Mouse (Mus musculus): ENCODE results near the gene Sipa1l1. TPM values are rescaled to one million over a fixed set of nuclear protein-coding genes. Genes with fewer than 3 reads are reported as not detected.
A peak's percentile ranks its signal among the peaks of the same experiment; 100 is the strongest.

Gene Sipa1l1
- polyA plus RNA-seq, 1 experiment: 34.0 TPM

GRCm38 (mm10) chr12:82208611-82209010 is 39.5 kb downstream of the Sipa1l1 start:
- no peaks in the 10 kb centered on the region for H3K36me3 ChIP-seq (ENCODE audit: control insufficient read depth, insufficient read depth, low read length)
- H3K4me3 ChIP-seq (ENCODE audit: insufficient read depth, low read depth, low read length): no peak overlapping the region
- 72% methylated on average over 4 of the region's 4 CpGs for WGBS
- peaks cover 12% of the 10 kb centered on the region; the same call in 1 of the 2 replicates for H3K4me1 ChIP-seq (ENCODE audit: control insufficient read depth, insufficient read depth, low read length)
- no peak for DNase-seq
- H3K27me3 ChIP-seq (replicated peaks; ENCODE audit: control insufficient read depth, insufficient read depth, low read length): no peaks in the 10 kb centered on the region
- no peak for TF ChIP-seq CTCF (conservative IDR thresholded peaks at IDR 0.05; ENCODE audit: insufficient read depth, insufficient read length, low read depth, low read length)
- TF ChIP-seq POLR2A (IDR thresholded peaks at IDR 0.05; ENCODE audit: low read depth, low read length): no peak
- H3K27ac ChIP-seq (ENCODE audit: insufficient read depth, low read depth, low read length): no peak overlapping the region

GRCm38 (mm10) chr12:82209753-82210152 is 40.6 kb downstream of the Sipa1l1 start:
- DNase-seq: no peak
- H3K4me1 ChIP-seq (ENCODE audit: control insufficient read depth, insufficient read depth, low read length): peaks cover 12% of the 10 kb centered on the region; the same call in 1 of the 2 replicates
- H3K27ac ChIP-seq (ENCODE audit: insufficient read depth, low read depth, low read length): no peak overlapping the region
- 26% methylated on average over 2 of the region's 2 CpGs for WGBS
- no peaks in the 10 kb centered on the region for H3K36me3 ChIP-seq (ENCODE audit: control insufficient read depth, insufficient read depth, low read length)
- H3K27me3 ChIP-seq (replicated peaks; ENCODE audit: control insufficient read depth, insufficient read depth, low read length): no peaks in the 10 kb centered on the region
- no peak for TF ChIP-seq CTCF (conservative IDR thresholded peaks at IDR 0.05; ENCODE audit: insufficient read depth, insufficient read length, low read depth, low read length)
- no peak for TF ChIP-seq POLR2A (IDR thresholded peaks at IDR 0.05; ENCODE audit: low read depth, low read length)
- no peak overlapping the region for H3K4me3 ChIP-seq (ENCODE audit: insufficient read depth, low read depth, low read length)

DNA sequence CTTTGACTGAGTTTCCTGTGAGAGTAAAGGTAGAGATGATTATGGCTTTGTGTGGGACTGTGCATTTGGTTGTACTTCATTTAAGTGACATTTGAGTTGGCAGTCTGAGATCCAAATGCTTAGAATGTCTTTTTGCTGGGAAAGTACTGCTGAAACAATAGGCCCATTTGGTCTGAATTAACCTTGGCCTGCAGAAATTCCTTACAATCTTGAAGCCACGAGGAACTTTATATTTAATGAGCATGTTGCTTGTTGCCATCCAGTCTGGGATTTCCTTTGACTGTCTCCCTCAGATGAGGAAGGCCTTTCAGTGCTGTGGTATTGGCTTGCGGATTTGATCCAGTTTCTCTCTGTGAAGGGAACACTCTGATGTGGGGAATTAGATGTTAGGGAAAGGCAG is 43.9 kb downstream of the Sipa1l1 start:
- Histone ChIP-seq H3K36me3 (ENCODE audit: control insufficient read depth, insufficient read depth, low read length) (no peaks in the 10 kb centered on the region), H3K4me1 (ENCODE audit: control insufficient read depth, insufficient read depth, low read length) (peaks cover 12% of the 10 kb centered on the region; the same call in 1 of the 2 replicates), H3K4me3 (ENCODE audit: insufficient read depth, low read depth, low read length) (no peak overlapping the region), H3K27ac (ENCODE audit: insufficient read depth, low read depth, low read length) (no peak overlapping the region), H3K27me3 (replicated peaks; ENCODE audit: control insufficient read depth, insufficient read depth, low read length) (no peaks in the 10 kb centered on the region)
- DNase-seq: no peak
- TF ChIP-seq POLR2A (IDR thresholded peaks at IDR 0.05; ENCODE audit: low read depth, low read length) (no peak), CTCF (conservative IDR thresholded peaks at IDR 0.05; ENCODE audit: insufficient read depth, insufficient read length, low read depth, low read length) (no peak)
- WGBS: 79% methylated on average over 2 of the region's 2 CpGs

DNA sequence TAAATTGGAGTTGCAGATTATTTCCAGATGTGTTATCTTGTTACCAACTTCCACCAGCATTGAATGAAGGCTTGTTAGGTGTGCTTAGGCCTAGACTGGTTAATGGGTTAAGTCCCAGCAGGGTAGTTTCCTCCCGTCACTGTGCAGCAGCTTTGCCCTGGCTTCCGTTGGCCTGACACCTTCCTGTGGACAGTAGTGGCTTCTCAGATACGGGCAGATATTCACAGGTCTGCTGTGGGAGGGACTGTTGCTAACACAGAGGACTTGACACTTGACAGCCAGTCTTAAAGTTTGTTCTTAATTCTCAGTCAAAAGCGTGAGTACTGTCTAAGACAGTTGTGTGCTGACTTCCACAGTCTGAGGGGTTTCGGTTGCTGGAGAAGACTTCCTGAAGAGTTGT is 45.8 kb downstream of the Sipa1l1 start:
- no peak overlapping the region for H3K4me3 ChIP-seq (ENCODE audit: insufficient read depth, low read depth, low read length)
- H3K36me3 ChIP-seq (ENCODE audit: control insufficient read depth, insufficient read depth, low read length): no peaks in the 10 kb centered on the region
- WGBS: 78% methylated on average over 5 of the region's 5 CpGs
- TF ChIP-seq POLR2A (IDR thresholded peaks at IDR 0.05; ENCODE audit: low read depth, low read length) (no peak), CTCF (conservative IDR thresholded peaks at IDR 0.05; ENCODE audit: insufficient read depth, insufficient read length, low read depth, low read length) (no peak)
- H3K27me3 ChIP-seq (replicated peaks; ENCODE audit: control insufficient read depth, insufficient read depth, low read length): no peaks in the 10 kb centered on the region
- no peak for DNase-seq
- H3K4me1 ChIP-seq (ENCODE audit: control insufficient read depth, insufficient read depth, low read length): peaks cover 22% of the 10 kb centered on the region
- H3K27ac ChIP-seq (ENCODE audit: insufficient read depth, low read depth, low read length): no peak overlapping the region

DNA sequence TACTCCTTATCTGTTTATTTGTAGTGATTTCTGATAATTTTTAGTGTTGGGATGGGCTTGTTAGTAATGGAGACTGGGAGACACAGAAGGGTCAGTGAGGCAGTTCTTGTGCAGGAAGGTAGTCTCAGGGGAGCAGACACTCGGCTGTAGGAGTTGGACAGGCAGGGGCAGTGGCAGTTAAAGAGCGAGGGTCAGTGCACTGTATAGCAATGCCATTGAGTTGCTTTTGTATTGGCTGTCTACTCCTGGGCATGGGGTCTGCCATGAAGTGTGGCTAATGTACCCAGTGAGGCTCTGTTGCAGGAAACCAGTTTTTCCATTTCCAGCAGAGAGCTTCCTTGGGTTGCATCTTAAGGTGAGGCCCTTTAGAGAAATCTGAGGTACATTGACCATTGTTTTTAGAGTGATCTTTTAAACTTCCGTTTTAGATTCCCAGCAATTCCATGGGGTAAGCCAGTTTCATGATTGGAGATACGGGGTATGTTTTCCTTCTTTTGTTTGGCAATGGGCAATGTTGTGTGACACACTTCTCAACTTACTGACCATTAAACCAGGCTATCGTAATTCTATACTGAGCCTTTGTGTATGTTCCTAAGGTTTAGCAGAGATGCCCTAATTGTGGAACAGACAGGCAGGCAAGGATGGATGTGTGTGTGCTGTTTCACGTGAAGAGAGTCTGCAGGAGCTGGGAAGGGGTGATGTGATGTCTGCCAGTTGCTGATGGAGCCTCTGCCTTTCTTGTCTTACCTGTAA is 47.9 kb downstream of the Sipa1l1 start:
- Histone ChIP-seq H3K4me1 (ENCODE audit: control insufficient read depth, insufficient read depth, low read length) (peaks cover 22% of the 10 kb centered on the region), H3K27ac (ENCODE audit: insufficient read depth, low read depth, low read length) (no peak overlapping the region), H3K27me3 (replicated peaks; ENCODE audit: control insufficient read depth, insufficient read depth, low read length) (no peaks in the 10 kb centered on the region), H3K36me3 (ENCODE audit: control insufficient read depth, insufficient read depth, low read length) (no peaks in the 10 kb centered on the region), H3K4me3 (ENCODE audit: insufficient read depth, low read depth, low read length) (no peak overlapping the region)
- DNase-seq: no peak
- WGBS: 76% methylated on average over 6 of the region's 6 CpGs
- TF ChIP-seq CTCF (conservative IDR thresholded peaks at IDR 0.05; ENCODE audit: insufficient read depth, insufficient read length, low read depth, low read length) (no peak), POLR2A (IDR thresholded peaks at IDR 0.05; ENCODE audit: low read depth, low read length) (no peak)

GRCm38 (mm10) chr12:82218201-82218600 is 49.1 kb downstream of the Sipa1l1 start:
- Histone ChIP-seq H3K27ac (ENCODE audit: insufficient read depth, low read depth, low read length) (peak overlapping the region; percentile 62), H3K36me3 (ENCODE audit: control insufficient read depth, insufficient read depth, low read length) (no peaks in the 10 kb centered on the region), H3K27me3 (replicated peaks; ENCODE audit: control insufficient read depth, insufficient read depth, low read length) (no peaks in the 10 kb centered on the region), H3K4me3 (ENCODE audit: insufficient read depth, low read depth, low read length) (no peak overlapping the region), H3K4me1 (ENCODE audit: control insufficient read depth, insufficient read depth, low read length) (peaks cover 24% of the 10 kb centered on the region)
- 50% methylated on average over 7 of the region's 7 CpGs for WGBS
- DNase-seq: peak; percentile 70
- no peak for TF ChIP-seq POLR2A (IDR thresholded peaks at IDR 0.05; ENCODE audit: low read depth, low read length)
- TF ChIP-seq CTCF (conservative IDR thresholded peaks at IDR 0.05; ENCODE audit: insufficient read depth, insufficient read length, low read depth, low read length): no peak

DNA sequence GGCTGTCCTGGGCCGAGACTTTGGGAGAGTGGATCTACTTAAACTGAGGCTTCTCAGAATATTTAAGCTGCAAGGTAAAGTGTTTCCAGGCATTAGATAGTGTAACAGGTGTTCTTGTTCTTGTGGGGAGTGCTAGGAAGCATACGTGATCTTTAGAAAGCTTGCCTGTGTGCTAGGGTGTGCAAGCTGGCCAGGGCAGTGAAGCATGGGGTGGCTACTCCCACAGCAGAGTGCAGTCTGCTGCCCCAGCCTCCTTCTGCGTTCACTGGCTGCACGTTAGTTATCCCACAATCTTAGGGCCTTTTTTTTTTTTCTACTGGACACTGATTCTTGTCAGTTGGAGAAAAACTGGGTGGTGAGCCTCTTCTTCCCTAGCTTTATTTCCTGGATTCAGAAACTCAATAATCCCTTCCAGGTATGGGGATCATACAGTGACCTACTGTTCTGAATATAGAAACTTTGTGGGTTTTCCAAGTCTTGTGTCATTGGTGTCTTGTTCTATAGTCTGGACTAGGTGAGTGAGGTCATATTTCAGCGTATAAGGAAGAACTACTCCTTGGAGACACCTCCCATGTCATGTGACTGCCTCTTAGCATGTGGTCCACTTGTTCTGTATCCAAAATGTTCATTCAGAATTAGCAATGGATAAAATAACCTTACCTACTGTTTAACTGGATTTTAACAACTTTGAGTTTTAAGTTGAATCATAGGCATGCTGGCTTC is 51.4 kb downstream of the Sipa1l1 start:
- H3K36me3 ChIP-seq (ENCODE audit: control insufficient read depth, insufficient read depth, low read length): no peaks in the 10 kb centered on the region
- TF ChIP-seq CTCF (conservative IDR thresholded peaks at IDR 0.05; ENCODE audit: insufficient read depth, insufficient read length, low read depth, low read length) (no peak), POLR2A (IDR thresholded peaks at IDR 0.05; ENCODE audit: low read depth, low read length) (no peak)
- H3K27ac ChIP-seq (ENCODE audit: insufficient read depth, low read depth, low read length): no peak overlapping the region
- DNase-seq: peak; percentile 45
- no peaks in the 10 kb centered on the region for H3K27me3 ChIP-seq (replicated peaks; ENCODE audit: control insufficient read depth, insufficient read depth, low read length)
- H3K4me3 ChIP-seq (ENCODE audit: insufficient read depth, low read depth, low read length): no peak overlapping the region
- peaks cover 32% of the 10 kb centered on the region for H3K4me1 ChIP-seq (ENCODE audit: control insufficient read depth, insufficient read depth, low read length)
- WGBS: 47% methylated on average over 5 of the region's 5 CpGs

All from kidney, adult 2 months (tissue).